Mouse (Mus musculus) stomach, embryonic 14.5 days (tissue): ENCODE results near the gene Kdm2b. TPM values are rescaled to one million over a fixed set of nuclear protein-coding genes. Genes with fewer than 3 reads are reported as not detected.

Experiments used
- ATAC-seq: fragments of 200-750 bp; cut with Nextera tagmentation; 2 replicates; pipeline ENCODE4 v1.8.0; 2017; ENCODE audit warnings: low read depth, moderate TSS enrichment; ENCODE audit not compliant: insufficient number of reproducible peaks, insufficient read depth, low FRiP score
- H3K27ac ChIP-seq: fragments of 300-500 bp; sonication (generic); 2 replicates; pipeline ENCODE4 v1.5.1; 2014; ENCODE audit warnings: mild to moderate bottlenecking, low read length, moderate library complexity, mixed read lengths
- H3K27me3 ChIP-seq: fragments of 300-500 bp; sonication (generic); 2 replicates; pipeline ENCODE4 v1.6.1; 2014; ENCODE audit warnings: low read length, control low read depth, mixed read lengths; ENCODE audit not compliant: control insufficient read depth, insufficient read depth
- H3K36me3 ChIP-seq: fragments of 300-500 bp; sonication (generic); 2 replicates; pipeline ENCODE4 v1.6.1; 2014; ENCODE audit warnings: mild to moderate bottlenecking, control low read depth, low read length, moderate library complexity, mixed read lengths; ENCODE audit not compliant: control insufficient read depth, insufficient read depth
- H3K4me1 ChIP-seq: fragments of 300-500 bp; sonication (generic); 2 replicates; pipeline ENCODE4 v1.6.1; 2014; ENCODE audit warnings: low read length, control low read depth, mixed read lengths; ENCODE audit not compliant: control insufficient read depth, insufficient read depth
- H3K4me2 ChIP-seq: fragments of 300-500 bp; sonication (generic); replicated peaks from 2 replicates; pipeline ENCODE4 v1.6.1; 2014; ENCODE audit warnings: low read depth, low read length, control low read depth
- H3K4me3 ChIP-seq: fragments of 300-500 bp; sonication (generic); 2 replicates; pipeline ENCODE4 v1.5.1; 2014; ENCODE audit warnings: low read depth, low read length, control low read depth
- H3K9ac ChIP-seq: fragments of 300-500 bp; sonication (generic); replicated peaks from 2 replicates; pipeline ENCODE4 v1.6.1; 2014; ENCODE audit warnings: low read depth, mild to moderate bottlenecking, control low read depth, low read length, moderate library complexity, mixed read lengths
- H3K9me3 ChIP-seq: fragments of 300-500 bp; sonication (generic); 2 replicates; pipeline ENCODE4 v1.6.1; 2016; ENCODE audit warnings: low read depth, low read length, control low read depth; ENCODE audit not compliant: control insufficient read depth
- WGBS: fragments of 180-500 bp; shearing (Covaris S2); extraction: QIAGEN DNeasy Blood & Tissue Kit; methylation state at CpG from one replicate; pipeline ENCODE4 v1.1.7; 2014; 5-methylcytosine and 5-hydroxymethylcytosine counted together
- polyA plus RNA-seq: library from polyadenylated mRNA; unstranded; fragments of >200 nt; fragmentation: Nextera tagmentation; extraction: Ambion mirVana; gene quantifications from 2 replicates; pipeline ENCODE4 v1.2.1, GENCODE M21; 2014

The Kdm2b gene
- polyA plus RNA-seq, 1 experiment from 2014 or later, result 37.9 TPM

GRCm38 (mm10) chr5:122887033-122887432 is 102.6 kb downstream of the Kdm2b start:
- no peak overlapping the region for H3K9ac ChIP-seq
- WGBS, result 84% methylated on average over 9 of the region's 9 CpGs
- no peaks in the 10 kb centered on the region for H3K9me3 ChIP-seq
- H3K36me3 ChIP-seq, result peaks cover 4% of the 10 kb centered on the region; the same call in 1 of the 2 replicates
- H3K4me3 ChIP-seq, result no peak overlapping the region
- H3K4me1 ChIP-seq, result no peaks in the 10 kb centered on the region; the same call in 1 of the 2 replicates
- H3K27me3 ChIP-seq, result no peaks in the 10 kb centered on the region
- no peak for ATAC-seq
- no peak overlapping the region for H3K4me2 ChIP-seq
- no peak overlapping the region for H3K27ac ChIP-seq

DNA sequence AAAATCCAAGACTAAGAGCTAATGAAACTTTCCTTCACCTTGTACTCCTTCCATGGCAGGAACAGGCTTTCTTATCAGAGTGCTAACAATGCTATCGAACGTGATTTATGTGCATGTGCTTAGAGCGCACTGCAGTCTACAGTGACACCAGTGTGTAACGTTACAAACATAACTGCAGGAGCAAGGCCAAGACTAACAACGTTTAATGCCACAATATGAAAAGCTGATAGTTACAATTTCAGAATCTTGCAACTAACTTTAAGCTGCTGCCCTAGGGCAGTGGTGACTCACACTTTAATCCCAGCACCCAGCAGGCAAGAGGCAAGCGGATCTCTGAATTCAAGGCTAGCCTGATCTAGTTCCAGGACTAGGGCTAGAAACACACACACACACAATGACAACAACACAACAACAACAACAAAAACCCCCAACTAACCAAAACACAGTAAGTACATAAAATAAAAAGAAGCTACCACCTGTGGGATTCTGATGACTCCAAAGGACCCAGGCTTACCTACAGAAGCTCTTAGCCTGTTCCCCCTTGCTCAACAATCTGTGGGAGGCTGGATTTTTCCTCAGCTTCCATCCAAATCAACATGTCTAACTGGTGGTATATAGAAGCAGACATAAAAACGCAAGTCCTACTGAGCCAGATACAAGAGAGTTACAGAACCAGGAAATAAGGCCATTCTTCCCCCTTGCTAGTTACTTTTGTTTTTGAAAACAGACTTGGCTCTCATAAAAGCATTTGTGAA is 104.9 kb downstream of the Kdm2b start:
- Histone ChIP-seq H3K27me3 (no peaks in the 10 kb centered on the region), H3K4me1 (no peaks in the 10 kb centered on the region; the same call in 1 of the 2 replicates), H3K36me3 (peaks cover 18% of the 10 kb centered on the region; the same call in 1 of the 2 replicates), H3K4me2 (no peak overlapping the region), H3K9me3 (no peaks in the 10 kb centered on the region), H3K4me3 (no peak overlapping the region), H3K9ac (no peak overlapping the region), H3K27ac (no peak overlapping the region)
- WGBS, result 68% methylated on average over 7 of the region's 7 CpGs
- ATAC-seq, result peak; percentile 55; the same call in 1 of the 2 replicates

GRCm38 (mm10) chr5:122883652-122884235 is 105.9 kb downstream of the Kdm2b start:
- ATAC-seq, result no peak
- Histone ChIP-seq H3K9ac (no peak overlapping the region), H3K4me2 (no peak overlapping the region), H3K4me3 (no peak overlapping the region), H3K27ac (no peak overlapping the region), H3K36me3 (peaks cover 19% of the 10 kb centered on the region; the same call in 1 of the 2 replicates), H3K27me3 (no peaks in the 10 kb centered on the region), H3K9me3 (no peaks in the 10 kb centered on the region), H3K4me1 (no peaks in the 10 kb centered on the region; the same call in 1 of the 2 replicates)
- WGBS, result 51% methylated on average over 2 of the region's 2 CpGs

- no peak overlapping the region for H3K4me3 ChIP-seq
- H3K4me1 ChIP-seq, result no peaks in the 10 kb centered on the region; the same call in 1 of the 2 replicates
- WGBS, result 74% methylated on average over 9 of the region's 9 CpGs
- no peaks in the 10 kb centered on the region for H3K27me3 ChIP-seq
- ATAC-seq, result no peak
- no peak overlapping the region for H3K4me2 ChIP-seq
- no peak overlapping the region for H3K27ac ChIP-seq
- peaks cover 19% of the 10 kb centered on the region; the same call in 1 of the 2 replicates for H3K36me3 ChIP-seq
- H3K9me3 ChIP-seq, result no peaks in the 10 kb centered on the region
- no peak overlapping the region for H3K9ac ChIP-seq
Observed at GRCm38 (mm10) chr5:122883237-122883636, 106.4 kb downstream of the Kdm2b start.

DNA sequence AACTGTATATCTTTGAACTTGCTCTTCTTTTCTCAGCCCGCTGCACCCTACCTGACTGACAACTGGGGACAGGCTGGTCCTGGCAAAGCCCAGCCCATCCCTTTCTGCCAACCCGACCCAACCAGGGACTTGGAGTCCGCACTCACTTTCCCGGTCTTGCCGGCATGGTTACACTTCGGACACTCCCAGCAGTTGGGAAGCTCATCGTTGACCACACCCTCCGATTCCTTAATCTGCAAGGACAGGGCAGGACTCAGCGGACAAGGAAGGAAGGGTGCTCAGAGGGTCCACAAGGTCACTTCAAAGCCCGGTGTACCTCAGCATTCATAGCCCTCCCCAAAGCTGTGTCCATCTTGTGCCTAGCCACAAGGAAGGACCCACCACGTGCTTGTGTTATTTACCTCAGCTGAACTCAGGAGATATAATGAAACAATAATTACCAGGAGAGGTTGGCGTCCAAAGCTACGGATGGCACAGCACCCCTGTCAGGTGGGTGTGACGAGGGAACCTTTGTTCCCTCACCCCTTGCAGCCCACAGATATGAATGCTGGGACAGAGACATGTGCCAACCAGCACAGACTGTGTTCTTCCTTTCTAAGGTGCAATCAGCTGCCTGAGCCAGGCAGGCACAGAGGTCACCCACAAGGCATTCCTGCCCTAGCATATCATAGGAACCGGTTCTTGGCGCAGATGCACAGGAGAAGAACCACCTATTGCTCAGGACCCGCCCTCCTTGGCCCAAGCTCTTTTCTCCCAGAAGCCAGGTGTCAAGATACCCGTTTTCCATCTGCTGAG is 107.2 kb downstream of the Kdm2b start:
- no peak overlapping the region for H3K4me3 ChIP-seq
- no peak overlapping the region for H3K9ac ChIP-seq
- H3K27me3 ChIP-seq, result no peaks in the 10 kb centered on the region
- H3K27ac ChIP-seq, result no peak overlapping the region
- H3K9me3 ChIP-seq, result no peaks in the 10 kb centered on the region
- H3K36me3 ChIP-seq, result peaks cover 26% of the 10 kb centered on the region
- no peak overlapping the region for H3K4me2 ChIP-seq
- WGBS, result 91% methylated on average over 18 of the region's 18 CpGs
- no peaks in the 10 kb centered on the region; the same call in 1 of the 2 replicates for H3K4me1 ChIP-seq
- no peak for ATAC-seq

- H3K27ac ChIP-seq, result no peak overlapping the region
Observed at GRCm38 (mm10) chr5:122881313-122881712, 108.3 kb downstream of the Kdm2b start.

GRCm38 (mm10) chr5:122880241-122880980 is 109.2 kb downstream of the Kdm2b start:
- H3K36me3 ChIP-seq, result peaks cover 32% of the 10 kb centered on the region
- no peak overlapping the region for H3K27ac ChIP-seq
- 92% methylated on average over 37 of the region's 37 CpGs for WGBS

More at GRCm38 (mm10) chr5:122881313-122881712, 108.3 kb downstream of the Kdm2b start:
- H3K4me2 ChIP-seq, result no peak overlapping the region
- 55% methylated on average over 5 of the region's 5 CpGs for WGBS
- no peaks in the 10 kb centered on the region for H3K27me3 ChIP-seq
- no peak overlapping the region for H3K4me3 ChIP-seq
- ATAC-seq, result peak; percentile 34; the same call in 1 of the 2 replicates
- peaks cover 32% of the 10 kb centered on the region for H3K36me3 ChIP-seq
- no peak overlapping the region for H3K9ac ChIP-seq
- no peaks in the 10 kb centered on the region for H3K9me3 ChIP-seq
- H3K4me1 ChIP-seq, result no peaks in the 10 kb centered on the region; the same call in 1 of the 2 replicates

More at GRCm38 (mm10) chr5:122880241-122880980, 109.2 kb downstream of the Kdm2b start:
- H3K9ac ChIP-seq, result no peak overlapping the region
- no peaks in the 10 kb centered on the region; the same call in 1 of the 2 replicates for H3K4me1 ChIP-seq
- H3K9me3 ChIP-seq, result no peaks in the 10 kb centered on the region
- H3K4me2 ChIP-seq, result no peak overlapping the region
- no peak overlapping the region for H3K4me3 ChIP-seq
- no peaks in the 10 kb centered on the region for H3K27me3 ChIP-seq
- ATAC-seq, result no peak
